Mouse (Mus musculus) frontal cortex, adult (tissue): ENCODE results near the gene Naa25.
A peak's percentile ranks its signal among the peaks of the same experiment; 100 is the strongest.

Experiments
- ATAC-seq: cut with Nextera tagmentation; 2 replicates; pipeline ENCODE4 v1.9.2; 2017; ENCODE audit warnings: mild to moderate bottlenecking, moderate library complexity, mixed read lengths; ENCODE audit not compliant: low TSS enrichment

Gene Naa25

GRCm38 (mm10) chr5:121452026-121452869 is 54.5 kb downstream of the Naa25 start, which contains the start of gene Erp29:
TSS of gene Erp29 (minus strand) at chr5:121452506.
- ATAC-seq, result peak; percentile 92

GRCm38 (mm10) chr5:121452906-121453305 is 55.2 kb downstream of the Naa25 start:
- ATAC-seq, result peak; percentile 11; the same call in 1 of the 2 replicates

- no peak for ATAC-seq
Measured at GRCm38 (mm10) chr5:121453743-121454502, 56.2 kb downstream of the Naa25 start.

- no peak for ATAC-seq
Measured at GRCm38 (mm10) chr5:121454503-121454782, 56.7 kb downstream of the Naa25 start.

- no peak for ATAC-seq
Measured at GRCm38 (mm10) chr5:121455510-121456265, 58.0 kb downstream of the Naa25 start.

GRCm38 (mm10) chr5:121461339-121462170 is 63.8 kb downstream of the Naa25 start:
- no peak for ATAC-seq

- ATAC-seq, result no peak
Measured at GRCm38 (mm10) chr5:121462171-121462502, 64.4 kb downstream of the Naa25 start.

GRCm38 (mm10) chr5:121462967-121463366 is 65.2 kb downstream of the Naa25 start:
- ATAC-seq, result no peak

GRCm38 (mm10) chr5:121463601-121464250 is 66.0 kb downstream of the Naa25 start:
- no peak for ATAC-seq

GRCm38 (mm10) chr5:121469566-121469965 is 71.8 kb downstream of the Naa25 start:
- no peak for ATAC-seq

GRCm38 (mm10) chr5:121472411-121472810 is 74.7 kb downstream of the Naa25 start:
- no peak for ATAC-seq

- ATAC-seq, result no peak
Measured at GRCm38 (mm10) chr5:121474610-121475009, 76.9 kb downstream of the Naa25 start.

- ATAC-seq, result no peak
Measured at GRCm38 (mm10) chr5:121476040-121476439, 78.3 kb downstream of the Naa25 start.

GRCm38 (mm10) chr5:121477680-121478079 is 79.9 kb downstream of the Naa25 start:
- ATAC-seq, result peak; percentile 52; the same call in 1 of the 2 replicates

- ATAC-seq, result no peak
Measured at GRCm38 (mm10) chr5:121484801-121485200, 87.1 kb downstream of the Naa25 start.

- peak; percentile 89 for ATAC-seq
Measured at GRCm38 (mm10) chr5:121493305-121493704, 95.6 kb downstream of the Naa25 start.
